Comparison of ENCODE assay signal across 8 mouse cellular contexts in the genomic region with DNA sequence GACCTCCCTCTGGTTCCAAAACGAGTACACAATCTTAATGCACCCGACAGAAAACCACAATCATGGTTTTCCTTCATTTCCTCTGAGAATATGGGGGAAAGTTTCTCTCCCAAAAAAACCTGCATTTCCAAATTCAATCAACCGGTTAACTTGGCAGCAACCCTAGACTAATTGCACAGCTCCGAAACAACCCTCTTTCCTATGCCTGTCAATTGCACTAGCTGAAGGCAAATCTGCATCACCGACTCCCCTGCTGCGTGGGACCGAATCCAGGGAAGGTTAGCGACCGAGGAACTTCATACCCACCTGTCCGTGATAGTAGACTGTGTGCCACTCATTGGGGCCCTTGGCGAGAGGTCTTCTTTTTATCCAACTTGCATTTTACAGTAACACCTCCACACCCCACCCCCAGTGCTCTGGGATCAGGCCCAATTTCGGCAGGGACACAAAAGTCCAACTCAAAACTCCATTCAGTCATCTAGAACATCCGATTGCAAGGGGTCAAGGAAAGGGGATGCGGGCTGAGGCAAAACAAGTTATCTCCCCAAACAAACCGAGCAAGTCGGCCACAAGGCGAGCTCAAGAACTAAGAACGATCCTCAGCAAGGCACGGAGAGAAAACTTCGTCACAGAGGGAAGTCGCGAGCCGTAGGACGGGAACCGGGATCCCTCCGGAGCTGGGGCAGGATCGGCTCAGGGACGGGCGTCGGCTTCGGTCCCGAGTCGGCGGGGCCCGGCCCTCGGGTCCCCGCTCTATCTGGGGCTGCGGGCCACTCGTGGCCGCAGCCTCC. TPM values are rescaled to one million over a fixed set of nuclear protein-coding genes. Genes with fewer than 3 reads are reported as not detected.
A peak's percentile ranks its signal among the peaks of the same experiment; 100 is the strongest.
DNase-seq lines count a peak whose midpoint lies in the region; ATAC-seq and TF ChIP-seq lines count a peak whose summit lies in the region.

No protein-coding gene starts in this region.

- peak overlapping the region; percentile 69 for H3K27ac ChIP-seq in ES-E14 (ENCODE audit: insufficient read depth, low read depth, low read length, poor library complexity, severe bottlenecking)
- peak overlapping the region; percentile 92 for H3K27ac ChIP-seq in intestine, postnatal 0 days (ENCODE audit: low read depth, low read length)
- peak overlapping the region; percentile 98 for H3K27ac ChIP-seq in liver, embryonic 16.5 days (ENCODE audit: low read length)
- peak overlapping the region; percentile 64 for H3K27ac ChIP-seq in spleen, adult 2 months (ENCODE audit: insufficient read depth, low read length)

- in situ Hi-C loops in ES-E14 (cut with MboI; ENCODE audit: low sequenced_read_pairs in 2 of 2, unreplicated experiment in 2 of 2): no loop called here

- H3K4me2 ChIP-seq in intestine, postnatal 0 days (replicated peaks; ENCODE audit: low read depth): peak overlapping the region; percentile 78
- H3K4me2 ChIP-seq in liver, embryonic 16.5 days (ENCODE audit: low read depth, low read length): peak overlapping the region; percentile 86

- TF ChIP-seq POLR2A in spleen, adult 2 months (IDR thresholded peaks at IDR 0.05; ENCODE audit: low read depth, low read length): no peak

- H3K36me3 ChIP-seq in ES-E14 (ENCODE audit: control insufficient read depth, insufficient read depth, low read length, poor library complexity, severe bottlenecking): no peaks in the 10 kb centered on the region; the same call in 1 of the 2 replicates
- no peaks in the 10 kb centered on the region for H3K36me3 ChIP-seq in intestine, postnatal 0 days (ENCODE audit: control insufficient read depth, insufficient read depth)
- H3K36me3 ChIP-seq in liver, embryonic 16.5 days (ENCODE audit: control insufficient read depth, insufficient read depth): no peaks in the 10 kb centered on the region
- no peaks in the 10 kb centered on the region for H3K36me3 ChIP-seq in spleen, adult 2 months (ENCODE audit: control insufficient read depth, insufficient read depth, low read length)

- ATAC-seq in granulocyte monocyte progenitor cell, adult 5-6 weeks (replicated peaks; ENCODE audit: poor library complexity, severe bottlenecking): peak; percentile 23
- ATAC-seq in intestine, postnatal 0 days: peak; percentile 63; the same call in 1 of the 2 replicates
- peak; percentile 49; the same call in 1 of the 2 replicates for ATAC-seq in liver, embryonic 16.5 days (ENCODE audit: low read depth)

- H3K4me3 ChIP-seq in ES-E14 (ENCODE audit: insufficient read depth in 1 of 2, low read depth in 1 of 2, low read length in 2 of 2, poor library complexity in 1 of 2, severe bottlenecking in 1 of 2): peak overlapping the region; percentile 90 to 97
- H3K4me3 ChIP-seq in intestine, postnatal 0 days (ENCODE audit: low read depth, low read length): peak overlapping the region; percentile 80
- peak overlapping the region; percentile 87 for H3K4me3 ChIP-seq in liver, embryonic 16.5 days (ENCODE audit: low read depth, low read length)
- peak overlapping the region; percentile 67 for H3K4me3 ChIP-seq in spleen, adult 2 months (ENCODE audit: extremely low read depth, insufficient read depth, insufficient read length)

- H3K9me3 ChIP-seq in ES-E14 (ENCODE audit: control insufficient read depth, insufficient read depth, low read depth, low read length): no peaks in the 10 kb centered on the region
- H3K9me3 ChIP-seq in intestine, postnatal 0 days (ENCODE audit: control insufficient read depth): no peaks in the 10 kb centered on the region
- H3K9me3 ChIP-seq in liver, embryonic 16.5 days (replicated peaks; ENCODE audit: control insufficient read depth, low read length): no peaks in the 10 kb centered on the region

- H3K27me3 ChIP-seq in intestine, postnatal 0 days (replicated peaks; ENCODE audit: control insufficient read depth, insufficient read depth, low read length): no peaks in the 10 kb centered on the region
- H3K27me3 ChIP-seq in liver, embryonic 16.5 days (ENCODE audit: control insufficient read depth, insufficient read depth, low read depth, low read length): peaks cover 9% of the 10 kb centered on the region
- peaks cover 9% of the 10 kb centered on the region for H3K27me3 ChIP-seq in spleen, adult 2 months (ENCODE audit: control insufficient read depth, insufficient read depth, low read length)

- DNase-seq in heart, adult 11 months: peak; percentile 96
- no peak for DNase-seq in heart, postnatal 25 days (ENCODE audit: low spot score)
- no peak for DNase-seq in ES-E14 (ENCODE audit: low read depth, low spot score)
- DNase-seq in cerebellum, adult 9-11 months: peak; percentile 76
- peak in 1 of 2 experiments; percentile 7 for DNase-seq in spleen, adult 2 months (ENCODE audit: low read depth in 1 of 2, low spot score in 2 of 2)

- no peak; the same call in 1 of the 2 replicates for TF ChIP-seq CTCF in intestine, postnatal 0 days (IDR thresholded peaks at IDR 0.05; ENCODE audit: low read depth)
- no peak for TF ChIP-seq CTCF in spleen, adult 2 months (IDR thresholded peaks at IDR 0.05; ENCODE audit: extremely low read depth, insufficient read depth, insufficient read length, insufficient replicate concordance)

- under 1% methylated on average over 40 of the region's 40 CpGs for WGBS in intestine, postnatal 0 days
- WGBS in liver, embryonic 16.5 days (ENCODE audit: insufficient replicate concordance): under 1% methylated on average over 38 of the region's 40 CpGs
- 1% methylated on average over 40 of the region's 40 CpGs for WGBS in spleen, adult 2 months

- peaks cover 3 to 7% of the 10 kb centered on the region in 2 experiments for H3K4me1 ChIP-seq in ES-E14 (ENCODE audit: control insufficient read depth in 2 of 2, insufficient read depth in 2 of 2, low read length in 2 of 2, poor library complexity in 1 of 2)
- H3K4me1 ChIP-seq in intestine, postnatal 0 days (replicated peaks; ENCODE audit: control insufficient read depth, insufficient read depth, low read length): no peaks in the 10 kb centered on the region
- H3K4me1 ChIP-seq in liver, embryonic 16.5 days (ENCODE audit: control insufficient read depth, low read depth, low read length): peaks cover 38% of the 10 kb centered on the region
- H3K4me1 ChIP-seq in spleen, adult 2 months (ENCODE audit: control insufficient read depth, insufficient read depth, insufficient read length): no peaks in the 10 kb centered on the region; the same call in 1 of the 2 replicates

- H3K9ac ChIP-seq in ES-E14 (ENCODE audit: insufficient read depth, low read depth, low read length, poor library complexity, severe bottlenecking): peak overlapping the region; percentile 83
- peak overlapping the region; percentile 89 for H3K9ac ChIP-seq in intestine, postnatal 0 days (ENCODE audit: low read depth, low read length)
- H3K9ac ChIP-seq in liver, embryonic 16.5 days (ENCODE audit: low read depth, low read length): peak overlapping the region; percentile 89

- intact Hi-C loops in heart, postnatal 25 days (cut with DNase I): no loop called here

TF ChIP-seq in ES-E14, 5 proteins besides CTCF, POLR2A, EP300 and RAD21:
- TF ChIP-seq MAFK (IDR thresholded peaks at IDR 0.05; ENCODE audit: insufficient read depth, low read depth, low read length) (no peak), CHD2 (IDR thresholded peaks at IDR 0.05; ENCODE audit: low read depth, low read length) (no peak), ZNF384 (IDR thresholded peaks at IDR 0.05; ENCODE audit: low read depth, low read length) (no peak), ZC3H11A (IDR thresholded peaks at IDR 0.05; ENCODE audit: borderline replicate concordance, low read depth, low read length) (no peak), HCFC1 (IDR thresholded peaks at IDR 0.05; ENCODE audit: borderline replicate concordance, insufficient read depth, low read length) (no peak)

RNA-seq across cellular contexts. Expression of a gene that starts 2.0 kb away (rescaled TPM):
- total RNA-seq in heart, postnatal 25 days (2021): 100 to 1,000 TPM; 140 to 166 TPM
- 22.2 and 23.2 TPM in 2 replicates for total RNA-seq in ES-E14 (2012; rRNA removed)
- 0.06 and 0.28 TPM in 2 replicates for total RNA-seq in granulocyte monocyte progenitor cell, adult 5-6 weeks (2014; fragmentation: Nextera tagmentation)
- total RNA-seq in granulocyte monocyte progenitor cell, adult 5-6 weeks (2017): 0.39 and 0.62 TPM in 2 replicates
- 3.9 and 4.9 TPM in 2 replicates for polyA plus RNA-seq in intestine, postnatal 0 days (2015; fragmentation: Nextera tagmentation; extraction: Ambion mirVana)
- polyA plus RNA-seq in liver, embryonic 16.5 days (2015; fragmentation: Nextera tagmentation; extraction: Ambion mirVana): 7.1 and 7.8 TPM in 2 replicates
- 7.1 and 9.0 TPM in 2 replicates for polyA plus RNA-seq in spleen, adult 2 months (2012; rRNA removed)

RNA-seq across cellular contexts. Expression of a gene that starts 11.3 kb away (rescaled TPM):
- 1 to 10 TPM; 6.1 to 6.7 TPM for total RNA-seq in heart, postnatal 25 days (2021)
- total RNA-seq in ES-E14 (2012; rRNA removed): 5.1 and 5.2 TPM in 2 replicates
- not detected in 2 replicates for total RNA-seq in granulocyte monocyte progenitor cell, adult 5-6 weeks (2014; fragmentation: Nextera tagmentation)
- not detected in 2 replicates for total RNA-seq in granulocyte monocyte progenitor cell, adult 5-6 weeks (2017)
- polyA plus RNA-seq in intestine, postnatal 0 days (2015; fragmentation: Nextera tagmentation; extraction: Ambion mirVana): 1.4 and 1.6 TPM in 2 replicates
- 0.49 and 0.78 TPM in 2 replicates for polyA plus RNA-seq in liver, embryonic 16.5 days (2015; fragmentation: Nextera tagmentation; extraction: Ambion mirVana)
- polyA plus RNA-seq in spleen, adult 2 months (2012; rRNA removed): 0.55 and 0.60 TPM in 2 replicates

Comparison
In these comparisons a context has a peak if more than half of its experiments do, and no peak if none do; other contexts are left out.
1. DNase-seq: peak in heart, adult 11 months (single experiment) and cerebellum, adult 9-11 months (single experiment); none in heart, postnatal 25 days (single experiment) and ES-E14 (single experiment).
2. RNA of a gene that starts 2.0 kb away (total RNA-seq): 140 to 166 TPM in heart, postnatal 25 days and 22.2 to 23.2 TPM in ES-E14; 0.06 to 0.62 TPM in granulocyte monocyte progenitor cell, adult 5-6 weeks; every median in the first group is over 10 times any median in the second.
3. Peak in every context shown above with its lines, with median percentiles within 50 percentile points of each other: H3K27ac ChIP-seq, H3K4me3 ChIP-seq, H3K9ac ChIP-seq and ATAC-seq.